Mouse (Mus musculus): ENCODE results near the gene Arhgap4. TPM values are rescaled to one million over a fixed set of nuclear protein-coding genes. Genes with fewer than 3 reads are reported as not detected.

Arhgap4 gene
- total RNA-seq, 2 experiments from 2014 or later, result 5.5 to 6.0 TPM

- intact Hi-C loops (cut with DNase I), result no loop called here
- DNase-seq (ENCODE audit: low spot score in 2 of 2), result no peak
These were observed 316 bp downstream of the Arhgap4 start for GRCm38 (mm10) chrX:73921285-73921822.

- intact Hi-C loops (cut with DNase I), result no loop called here
- DNase-seq (ENCODE audit: low spot score in 2 of 2), result no peak
These were observed 3.0 kb downstream of the Arhgap4 start for GRCm38 (mm10) chrX:73918631-73919030.

DNA sequence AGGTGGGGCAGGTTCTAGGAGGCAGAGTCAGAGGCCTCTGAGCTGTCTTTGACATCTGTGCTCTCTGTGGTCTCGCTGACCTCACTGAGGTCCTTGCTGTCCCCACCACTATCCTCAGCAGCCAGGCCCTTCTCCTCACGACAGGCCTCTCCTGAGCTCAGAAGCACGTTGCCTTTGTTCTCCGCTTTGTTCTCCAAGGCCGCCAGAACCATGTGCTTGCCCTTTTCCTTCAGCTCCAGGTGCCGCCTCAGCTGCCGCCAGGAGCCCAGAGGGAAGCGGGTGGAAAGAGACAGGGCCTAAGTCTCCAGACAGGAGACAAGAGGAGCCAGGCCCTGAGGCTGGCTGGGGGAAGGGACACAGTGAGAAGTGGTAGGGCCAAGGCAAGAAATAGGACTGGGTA, 4.7 kb downstream of the Arhgap4 start:
- intact Hi-C loops (cut with DNase I), result no loop called here

GRCm38 (mm10) chrX:73914827-73915703, 6.6 kb downstream of the Arhgap4 start:
- intact Hi-C loops (cut with DNase I), result no loop called here

More for the DNA sequence above, 4.7 kb downstream of the Arhgap4 start:
- no peak for DNase-seq (ENCODE audit: low spot score in 2 of 2)

GRCm38 (mm10) chrX:73911588-73911987, 10.1 kb downstream of the Arhgap4 start:
- intact Hi-C loops (cut with DNase I), result no loop called here
- no peak for DNase-seq (ENCODE audit: low spot score in 2 of 2)

More at GRCm38 (mm10) chrX:73914827-73915703, 6.6 kb downstream of the Arhgap4 start:
- peak; percentile 89 to 91 for DNase-seq (ENCODE audit: low spot score in 2 of 2)

GRCm38 (mm10) chrX:73911156-73911555, 10.5 kb downstream of the Arhgap4 start:
- intact Hi-C loops (cut with DNase I), result no loop called here
- no peak for DNase-seq (ENCODE audit: low spot score in 2 of 2)

GRCm38 (mm10) chrX:73910451-73910850, 11.2 kb downstream of the Arhgap4 start:
- intact Hi-C loops (cut with DNase I), result no loop called here

DNA sequence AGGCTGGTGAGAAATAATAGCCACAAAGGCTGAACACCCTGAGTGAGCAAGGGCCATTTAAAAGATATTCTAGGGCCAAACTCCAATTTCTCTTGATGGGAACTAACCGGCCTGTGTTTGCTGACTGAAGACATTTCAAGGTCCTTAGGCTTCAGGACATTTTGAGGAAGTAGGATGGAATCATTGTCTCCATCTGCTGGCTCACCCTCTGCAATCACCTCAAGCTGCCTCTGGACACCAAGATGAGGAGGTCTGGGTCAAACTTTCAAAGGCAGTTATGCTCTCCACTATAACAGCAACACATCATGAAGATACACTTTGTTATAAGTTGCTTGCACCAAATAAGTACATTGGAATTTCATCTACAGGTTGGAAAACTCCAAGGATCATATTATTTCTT, 11.6 kb downstream of the Arhgap4 start:
- no peak for DNase-seq (ENCODE audit: low spot score in 2 of 2)
- intact Hi-C loops (cut with DNase I), result no loop called here

More at GRCm38 (mm10) chrX:73910451-73910850, 11.2 kb downstream of the Arhgap4 start:
- no peak for DNase-seq (ENCODE audit: low spot score in 2 of 2)

GRCm38 (mm10) chrX:73897959-73898358, 23.7 kb downstream of the Arhgap4 start:
- intact Hi-C loops (cut with DNase I), result no loop called here
- DNase-seq (ENCODE audit: low spot score in 2 of 2), result no peak

- intact Hi-C loops (cut with DNase I), result no loop called here
- DNase-seq (ENCODE audit: low spot score in 2 of 2), result peak in 1 of 2 experiments; percentile 36
These were observed 26.0 kb downstream of the Arhgap4 start, which contains the start of gene L1cam for GRCm38 (mm10) chrX:73895719-73896118. TSS of gene L1cam (minus strand) at chrX:73896105.

DNA sequence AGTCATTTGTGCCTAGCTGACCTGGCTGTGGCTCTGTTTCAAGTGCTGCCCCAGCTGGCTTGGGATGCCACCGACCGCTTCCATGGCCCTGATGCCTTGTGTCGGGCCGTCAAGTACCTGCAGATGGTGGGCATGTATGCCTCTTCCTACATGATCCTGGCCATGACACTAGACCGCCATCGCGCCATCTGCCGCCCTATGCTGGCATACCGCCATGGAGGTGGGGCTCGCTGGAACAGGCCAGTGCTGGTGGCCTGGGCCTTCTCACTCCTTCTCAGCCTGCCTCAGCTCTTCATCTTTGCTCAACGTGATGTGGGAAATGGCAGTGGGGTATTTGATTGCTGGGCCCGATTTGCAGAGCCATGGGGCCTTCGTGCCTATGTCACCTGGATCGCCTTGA, 28.8 kb downstream of the Arhgap4 start:
- intact Hi-C loops (cut with DNase I), result no loop called here

GRCm38 (mm10) chrX:73891551-73892152, 30.0 kb downstream of the Arhgap4 start, which contains the start of gene Avpr2:
TSS of gene Avpr2 (plus strand) at chrX:73892102.
- intact Hi-C loops (cut with DNase I), result no loop called here
- no peak for DNase-seq (ENCODE audit: low spot score in 2 of 2)

More for the DNA sequence above, 28.8 kb downstream of the Arhgap4 start:
- DNase-seq (ENCODE audit: low spot score in 2 of 2), result no peak

DNA sequence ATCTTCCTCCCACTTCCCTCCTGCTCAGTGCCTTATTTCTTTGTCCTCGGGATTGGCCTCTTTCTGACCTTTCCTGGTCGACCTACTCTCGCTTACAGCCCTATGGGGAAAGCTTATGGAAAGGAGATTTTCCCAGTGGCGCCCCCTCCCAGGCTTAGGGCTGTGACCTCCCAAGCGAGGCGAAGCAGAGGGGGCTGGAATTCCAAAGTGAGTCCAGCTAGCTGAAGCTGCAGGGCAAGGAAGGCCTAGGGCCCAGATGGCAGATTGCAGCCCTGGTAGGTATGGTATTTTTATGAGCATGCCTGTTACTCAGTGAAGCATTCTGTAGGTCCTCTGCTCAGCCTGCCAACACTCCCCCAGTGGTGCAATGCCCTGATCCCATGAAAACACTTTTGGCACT, 40.2 kb downstream of the Arhgap4 start:
- DNase-seq (ENCODE audit: low spot score in 2 of 2), result no peak
- intact Hi-C loops (cut with DNase I), result no loop called here

DNA sequence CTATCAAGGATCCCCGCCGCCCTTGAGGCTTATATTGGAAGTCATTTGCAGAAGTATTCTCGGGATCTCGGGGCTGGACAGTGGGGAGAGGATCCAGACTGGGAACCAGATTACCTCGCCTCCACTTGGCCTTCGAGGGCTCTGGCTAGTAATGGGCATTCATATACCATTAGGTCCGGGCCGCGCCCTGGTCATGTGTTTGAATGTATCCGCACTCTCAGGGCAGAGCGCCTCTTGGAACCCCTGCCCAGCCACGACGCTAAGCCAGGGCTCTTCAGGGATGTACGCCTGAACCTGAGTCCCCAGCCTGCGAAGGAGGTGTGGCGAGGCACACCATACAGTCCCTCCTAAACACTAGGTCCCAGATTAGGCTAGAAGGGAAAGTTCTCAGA, 40.6 kb downstream of the Arhgap4 start:
- DNase-seq (ENCODE audit: low spot score in 2 of 2), result no peak
- intact Hi-C loops (cut with DNase I), result no loop called here

DNA sequence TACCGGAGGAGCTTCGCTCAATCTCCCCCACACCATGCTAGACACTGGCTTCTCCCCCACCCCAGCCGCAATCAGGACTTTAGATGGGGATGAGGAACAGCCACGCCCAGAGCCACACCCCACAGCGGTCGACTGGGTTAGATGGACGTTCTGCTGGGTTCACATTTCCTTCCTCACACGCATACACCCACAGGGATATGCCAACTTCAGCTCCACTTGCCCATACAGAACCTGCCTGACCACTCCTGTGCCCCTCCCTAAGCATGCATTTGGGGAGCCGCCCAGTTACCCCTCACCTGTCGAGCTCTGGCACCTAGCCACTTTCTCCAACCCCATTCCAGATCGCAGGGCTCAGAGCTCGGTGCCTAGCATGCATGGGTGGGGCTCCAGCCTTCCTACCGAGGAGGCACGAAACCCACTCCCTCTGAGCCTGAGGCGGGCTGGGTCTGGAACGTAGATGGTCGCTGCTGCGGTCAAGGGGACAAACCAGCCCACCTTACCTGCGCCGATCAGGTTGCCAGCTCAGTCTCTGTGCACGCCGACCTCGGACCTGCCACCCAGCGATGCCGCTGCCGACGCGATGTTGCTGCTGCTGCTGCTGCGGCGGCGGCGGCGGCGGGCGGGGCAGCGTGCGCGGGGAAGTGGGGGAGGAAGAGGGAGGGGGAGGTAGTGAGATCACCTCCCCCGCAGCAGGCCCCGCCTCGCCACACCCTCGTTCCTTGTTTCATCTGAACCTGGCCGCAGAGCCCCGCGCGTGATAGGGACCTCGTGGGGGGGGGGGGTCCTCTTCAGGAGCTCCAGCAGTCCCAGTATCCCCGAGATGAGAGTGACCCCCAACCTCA, 41.3 kb downstream of the Arhgap4 start:
- intact Hi-C loops (cut with DNase I), result no loop called here
- peak in 1 of 2 experiments; percentile 17 for DNase-seq (ENCODE audit: low spot score in 2 of 2)

DNA sequence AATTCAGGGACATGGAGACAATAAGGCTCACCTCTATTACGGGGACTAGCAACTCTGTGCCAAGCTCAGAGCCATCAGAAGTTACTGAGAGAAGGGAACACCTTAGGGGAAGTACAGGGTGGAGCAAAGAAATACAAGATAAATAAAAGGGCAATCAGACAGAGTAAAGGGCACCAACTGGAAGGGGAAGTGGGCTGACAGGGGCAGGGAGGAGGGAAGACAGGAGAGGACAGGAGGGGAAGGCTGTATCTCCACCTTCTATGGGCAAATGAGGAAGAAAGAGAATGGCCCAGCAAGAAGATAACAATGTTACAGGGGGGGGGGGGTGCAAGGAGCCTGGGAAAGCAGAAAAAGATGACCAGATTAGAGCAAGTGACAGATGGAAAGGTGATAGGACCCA, 44.7 kb downstream of the Arhgap4 start:
- intact Hi-C loops (cut with DNase I), result no loop called here
- DNase-seq (ENCODE audit: low spot score in 2 of 2), result no peak

GRCm38 (mm10) chrX:73875881-73876280, 45.8 kb downstream of the Arhgap4 start:
- DNase-seq (ENCODE audit: low spot score in 2 of 2), result no peak
- intact Hi-C loops (cut with DNase I), result no loop called here

DNA sequence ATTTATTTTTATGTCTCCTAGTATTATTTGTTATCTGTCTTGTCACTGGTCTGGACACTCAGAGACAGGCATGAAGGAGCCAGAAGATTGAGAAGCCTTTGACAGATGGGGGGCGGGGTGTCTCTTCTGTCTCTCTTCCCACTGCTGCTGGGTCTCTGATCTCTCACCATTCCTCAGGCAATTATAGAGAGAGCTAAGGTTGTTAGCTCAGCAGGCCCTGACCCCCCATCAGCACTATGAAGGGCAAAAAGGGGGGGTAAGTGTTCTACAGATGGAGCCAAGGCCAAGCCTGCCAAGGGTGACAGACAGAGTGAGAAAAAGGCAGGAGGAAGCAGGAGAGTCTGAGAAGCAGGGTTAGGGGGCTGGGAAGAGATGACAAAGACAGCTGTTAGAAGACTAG, 49.7 kb downstream of the Arhgap4 start:
- no peak for DNase-seq (ENCODE audit: low spot score in 2 of 2)
- intact Hi-C loops (cut with DNase I), result no loop called here

GRCm38 (mm10) chrX:73871474-73871873, 50.2 kb downstream of the Arhgap4 start:
- no peak for DNase-seq (ENCODE audit: low spot score in 2 of 2)
- intact Hi-C loops (cut with DNase I), result no loop called here

All from left cerebral cortex, postnatal 14 days (tissue).